14 mouse cellular contexts compared by ENCODE assay signal in the genomic region with DNA sequence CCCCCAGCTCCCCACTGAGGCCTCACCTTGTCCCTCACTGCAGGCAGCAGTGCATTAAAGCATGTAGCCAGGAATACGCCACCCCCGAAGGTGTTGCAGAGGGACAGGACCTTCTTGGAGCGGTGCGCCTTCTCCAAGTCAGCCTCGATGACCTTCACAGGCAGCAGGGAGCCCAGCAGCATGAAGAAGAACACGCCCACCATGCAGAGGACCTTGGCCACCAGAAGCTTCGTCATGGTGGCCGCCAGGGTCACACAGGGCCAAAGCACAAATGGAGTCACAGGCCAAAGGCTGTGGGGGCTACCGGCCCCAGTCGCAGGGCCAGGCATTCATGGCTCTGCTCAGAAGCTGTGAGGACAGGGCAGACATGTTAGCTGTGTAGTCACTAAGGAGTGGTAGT. TPM values are rescaled to one million over a fixed set of nuclear protein-coding genes. Genes with fewer than 3 reads are reported as not detected.
"Had no signal": no experiment of that assay in that cellular context is flagged by ENCODE, and none has a peak within 500 bp of the region (broad histone marks: within the 10 kb centered on the region; RNA-seq: fewer than 3 reads in every experiment).

No protein-coding gene starts in this region.

- DNase-seq: kidney, postnatal 10 days; kidney, postnatal 36 days; left cerebral cortex, postnatal 4 days; lung, adult 18-20 months; lung, postnatal 10 days; lung, postnatal 36 days; retina, postnatal 1 day; right cerebral cortex, postnatal 25 days; spleen, adult 18-20 months; thymus, adult 18-20 months; thymus, postnatal 36 days had no signal

RNA-seq across cellular contexts. Expression of gene Diras1, which starts 8.1 kb away (rescaled TPM):
- total RNA-seq: neutrophil, adult 5-6 weeks had no signal
- polyA plus RNA-seq: liver, embryonic 11.5 days had no signal

RNA-seq across cellular contexts. Expression of gene Gng7, which starts 18.8 kb away (rescaled TPM):
- total RNA-seq: monocyte, adult 5-6 weeks; neutrophil, adult 5-6 weeks had no signal
